Mouse (Mus musculus) intestine, embryonic 16.5 days (tissue): ENCODE results near the gene Txnrd2. TPM values are rescaled to one million over a fixed set of nuclear protein-coding genes. Genes with fewer than 3 reads are reported as not detected.

Experiments
- polyA plus RNA-seq: library from polyadenylated mRNA; unstranded; fragments of >200 nt; fragmentation: Nextera tagmentation; extraction: Ambion mirVana; gene quantifications from 2 replicates; pipeline ENCODE4 v1.2.1, GENCODE M21; 2015

Txnrd2 gene
- polyA plus RNA-seq, 1 experiment from 2014 or later, result 29.8 TPM

Other genes starting within 250 kb of the Txnrd2 start
- gene Ccdc188, start 208.5 kb upstream of the Txnrd2 start, polyA plus RNA-seq, result not detected in 2 replicates
- 4.1 TPM in 2 replicates for gene Zdhhc8, start 191.2 kb upstream of the Txnrd2 start, polyA plus RNA-seq
- 90.8 and 107 TPM in 2 replicates for gene Trmt2a, start 177.7 kb upstream of the Txnrd2 start, polyA plus RNA-seq
- 419 and 484 TPM in 2 replicates for gene Ranbp1, start 177.7 kb upstream of the Txnrd2 start, polyA plus RNA-seq
- 1.7 TPM in 1 of 2 replicates, not detected in the other for gene Gm49776, start 168.1 kb upstream of the Txnrd2 start, polyA plus RNA-seq
- gene Dgcr8, start 137.1 kb upstream of the Txnrd2 start, polyA plus RNA-seq, result 17.0 and 18.9 TPM in 2 replicates
- 62.4 and 69.8 TPM in 2 replicates for gene Tango2, start 78.3 kb upstream of the Txnrd2 start, polyA plus RNA-seq
- 18.4 and 21.7 TPM in 2 replicates for gene Arvcf, start 78.2 kb upstream of the Txnrd2 start, polyA plus RNA-seq
- gene Comt, start 468 bp downstream of the Txnrd2 start, polyA plus RNA-seq, result 109 and 110 TPM in 2 replicates
- gene Gnb1l, start 72.3 kb downstream of the Txnrd2 start, polyA plus RNA-seq, result 13.3 and 14.4 TPM in 2 replicates
- gene Rtl10, start 72.5 kb downstream of the Txnrd2 start, polyA plus RNA-seq, result 2.0 and 2.4 TPM in 2 replicates
- 0.09 and 0.55 TPM in 2 replicates for gene Tbx1, start 164.3 kb downstream of the Txnrd2 start, polyA plus RNA-seq
- gene Gp1bb, start 196.0 kb downstream of the Txnrd2 start, polyA plus RNA-seq, result 1.6 TPM in 2 replicates
- gene Gm49601, start 200.0 kb downstream of the Txnrd2 start, polyA plus RNA-seq, result 4.1 and 4.5 TPM in 2 replicates
- 52.2 and 52.5 TPM in 2 replicates for gene Sept5, start 203.6 kb downstream of the Txnrd2 start, polyA plus RNA-seq